Mouse (Mus musculus) liver, postnatal 0 days (tissue): ENCODE data around the gene Paqr5.

Experiments
- CTCF ChIP-seq: sonication (generic); IDR thresholded peaks from 2 replicates; pipeline ENCODE4 v1.5.1; 2016; ENCODE audit warnings: antibody characterized with exemption, low read depth
- EP300 ChIP-seq: IDR thresholded peaks from 2 replicates; pipeline ENCODE4 v1.6.1; 2016; ENCODE audit warnings: antibody characterized with exemption, low read depth, mild to moderate bottlenecking

DNA sequence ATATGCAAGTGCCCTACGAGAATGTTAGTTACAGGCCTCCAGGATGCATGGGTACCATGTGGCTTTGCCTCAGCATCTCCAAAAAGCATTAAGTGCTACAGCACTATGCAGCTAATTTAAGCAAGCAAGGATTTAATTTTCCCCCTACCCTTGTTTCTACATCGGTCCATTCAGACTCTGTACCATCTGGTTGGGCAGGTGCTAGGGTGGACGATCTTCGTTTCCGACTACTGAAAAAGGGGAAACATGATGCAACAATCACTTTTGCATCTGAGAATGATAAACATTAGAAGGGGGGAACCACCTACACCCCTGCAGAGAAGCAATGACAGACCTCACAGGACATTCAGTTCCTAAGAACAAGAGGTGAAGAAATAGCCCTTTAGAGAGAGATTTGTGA, 107.2 kb downstream of the Paqr5 start:
- TF ChIP-seq CTCF = no peak
- no peak for TF ChIP-seq EP300
